Mouse (Mus musculus) telencephalon, adult 2 months (tissue): Measurements from ENCODE around the gene Uvssa.

Experiments
- DNase-seq: peaks from one replicate; pipeline ENCODE4 v3.0.0-alpha.2; 2011; ENCODE audit warnings: low read depth, low spot score

Gene Uvssa

GRCm38 (mm10) chr5:33442927-33443710 lies 64.8 kb downstream of the Uvssa start:
- DNase-seq: no peak

GRCm38 (mm10) chr5:33443794-33444193 lies 65.4 kb downstream of the Uvssa start:
- DNase-seq: no peak

- no peak for DNase-seq
Observed at GRCm38 (mm10) chr5:33455737-33456136, 77.4 kb downstream of the Uvssa start.

DNA sequence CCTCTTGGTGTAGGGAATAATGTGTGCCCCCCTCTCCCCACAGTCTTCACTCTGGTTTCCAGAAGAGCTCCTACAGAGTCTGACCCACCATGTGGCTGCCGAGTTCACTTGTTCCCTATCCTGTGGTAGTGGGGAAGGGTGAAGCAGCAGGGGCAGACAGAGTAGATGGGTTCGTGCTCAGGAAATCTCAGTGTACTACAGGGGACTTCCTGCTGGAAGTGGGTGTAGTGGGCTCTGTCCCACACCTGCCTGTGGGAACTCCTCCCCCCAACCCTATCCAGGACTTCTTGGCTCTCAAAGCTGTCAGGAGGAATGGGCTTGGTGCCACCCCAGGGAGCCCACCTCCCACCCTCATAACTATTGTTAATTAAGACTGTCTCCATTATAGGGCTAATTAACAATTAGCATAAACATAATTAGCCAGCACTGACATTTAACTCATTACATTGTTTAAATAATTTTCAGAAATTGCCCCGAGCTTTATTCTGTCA lies 79.8 kb downstream of the Uvssa start:
- DNase-seq: no peak

DNA sequence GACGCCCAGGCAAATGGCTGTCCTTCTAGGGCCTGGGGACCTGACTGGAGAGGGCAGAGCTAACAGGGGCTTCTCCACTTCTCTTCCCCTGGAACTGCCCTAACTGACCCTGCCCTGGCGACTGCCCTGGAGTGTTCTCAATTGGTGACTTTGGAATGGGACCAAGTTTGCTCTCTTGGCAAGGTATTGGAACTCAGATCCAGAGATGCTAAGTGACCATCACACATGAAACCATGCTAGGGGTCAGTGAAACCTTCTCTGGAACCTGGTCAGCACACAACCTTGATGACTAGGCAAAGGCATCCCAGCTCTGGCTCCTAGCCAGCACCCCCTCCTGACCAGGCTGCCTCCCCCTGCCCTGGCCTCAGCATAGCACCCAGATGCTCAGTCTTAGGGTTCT lies 80.8 kb downstream of the Uvssa start:
- no peak for DNase-seq

DNA sequence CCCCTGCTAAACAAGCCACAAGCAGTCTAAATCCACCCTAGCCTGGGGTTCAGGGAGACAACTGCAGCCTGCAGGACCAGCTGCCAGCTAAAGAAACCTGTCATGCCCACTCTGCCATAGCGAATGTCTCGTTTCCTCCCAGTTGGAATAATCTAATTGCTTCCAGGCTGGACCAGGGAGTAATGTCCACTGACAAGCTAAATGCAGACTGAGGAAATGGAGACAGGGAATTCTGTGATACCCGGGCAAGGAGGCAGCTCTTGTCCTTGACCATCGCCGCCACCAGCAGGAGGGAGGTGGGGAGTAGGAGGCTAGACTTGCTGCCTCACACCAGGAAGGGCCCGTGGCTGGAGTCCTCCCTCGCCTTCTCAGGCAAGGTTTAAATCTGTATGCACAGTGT lies 86.0 kb downstream of the Uvssa start:
- no peak for DNase-seq

- DNase-seq: no peak
Observed at GRCm38 (mm10) chr5:33465464-33465863, 87.1 kb downstream of the Uvssa start.
